Mouse (Mus musculus): ENCODE measurements around the gene Nt5dc2. TPM values are rescaled to one million over a fixed set of nuclear protein-coding genes. Genes with fewer than 3 reads are reported as not detected.

Nt5dc2 gene
- 569 and 606 TPM in 2 replicates for polyA plus RNA-seq (2014; fragmentation: Nextera tagmentation; extraction: Ambion mirVana)

DNA sequence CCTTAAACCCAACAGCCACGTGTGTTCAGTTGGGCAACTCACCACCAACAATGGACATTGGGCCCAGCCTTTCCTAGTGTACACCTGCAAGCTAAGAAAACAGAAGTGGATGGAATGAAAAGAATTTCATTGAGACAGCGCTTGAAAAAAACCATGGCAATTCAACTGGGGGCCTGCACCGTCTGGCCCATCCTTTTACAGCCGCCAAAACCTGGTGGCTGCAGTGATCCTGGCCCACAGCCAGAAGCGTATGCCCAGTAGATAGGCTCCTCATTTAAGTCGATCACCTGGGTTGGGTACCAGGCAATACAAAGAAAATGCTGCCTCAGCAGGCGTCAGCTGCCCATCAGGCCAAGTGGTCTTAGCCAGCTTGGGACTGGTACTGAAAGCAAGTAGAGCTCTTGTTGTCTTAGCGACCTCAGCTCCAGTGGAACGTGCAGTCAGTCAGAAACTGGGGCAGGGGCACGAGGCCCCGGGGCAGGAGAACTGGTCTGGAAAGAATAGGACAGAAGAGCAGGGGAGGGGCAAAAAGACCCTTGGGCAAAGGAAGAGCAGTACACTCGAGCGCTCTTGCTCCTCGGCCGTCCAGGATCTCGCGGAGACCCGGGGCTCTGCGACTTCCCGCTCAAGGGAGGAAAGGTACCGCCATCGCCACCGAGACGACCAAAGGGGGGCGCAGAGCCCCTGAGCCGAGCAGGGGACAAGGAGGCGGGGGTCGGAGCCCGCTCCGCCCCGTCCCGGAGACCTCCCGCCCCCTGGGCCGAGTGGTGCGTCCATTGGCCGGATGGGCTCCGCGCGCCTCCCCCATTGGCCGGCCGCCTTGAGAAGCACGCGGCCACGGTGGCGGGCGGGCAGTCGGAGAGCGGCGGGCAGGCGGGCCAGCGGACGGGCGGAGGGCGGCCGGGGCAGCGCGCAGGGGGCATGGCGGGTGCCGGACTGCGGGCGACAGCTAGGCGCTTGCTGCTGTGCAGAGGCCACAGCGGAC is at the start of gene Nt5dc2:
Nt5dc2 (plus strand) TSS at position 818 of the 985 bp plus-strand sequence.
- Histone ChIP-seq H3K9ac (ENCODE audit: low read length) (peak within 1 kb of the TSS; percentile 94), H3K9me3 (ENCODE audit: control insufficient read depth, low read length) (no peaks in the 10 kb centered on the region), H3K4me1 (ENCODE audit: control insufficient read depth, insufficient read depth, low read length) (peaks cover 18% of the 10 kb centered on the region), H3K27ac (replicated peaks; ENCODE audit: low read depth, low read length) (peak within 1 kb of the TSS; percentile 88), H3K27me3 (ENCODE audit: control insufficient read depth, insufficient read depth, low read length) (no peaks in the 10 kb centered on the region), H3K4me3 (ENCODE audit: low read depth, low read length) (peak within 1 kb of the TSS; percentile 91), H3K4me2 (ENCODE audit: low read depth, severe bottlenecking) (peak within 1 kb of the TSS; percentile 81), H3K36me3 (ENCODE audit: control insufficient read depth, insufficient read depth, low read length) (peaks cover 4% of the 10 kb centered on the region)
- DNase-seq (ENCODE audit: low spot score) (peak; percentile 96), ATAC-seq (ENCODE audit: insufficient number of reproducible peaks, low FRiP score, low TSS enrichment, low read depth) (peak; percentile 86)
- WGBS, result 6% methylated on average over 49 of the region's 63 CpGs

DNA sequence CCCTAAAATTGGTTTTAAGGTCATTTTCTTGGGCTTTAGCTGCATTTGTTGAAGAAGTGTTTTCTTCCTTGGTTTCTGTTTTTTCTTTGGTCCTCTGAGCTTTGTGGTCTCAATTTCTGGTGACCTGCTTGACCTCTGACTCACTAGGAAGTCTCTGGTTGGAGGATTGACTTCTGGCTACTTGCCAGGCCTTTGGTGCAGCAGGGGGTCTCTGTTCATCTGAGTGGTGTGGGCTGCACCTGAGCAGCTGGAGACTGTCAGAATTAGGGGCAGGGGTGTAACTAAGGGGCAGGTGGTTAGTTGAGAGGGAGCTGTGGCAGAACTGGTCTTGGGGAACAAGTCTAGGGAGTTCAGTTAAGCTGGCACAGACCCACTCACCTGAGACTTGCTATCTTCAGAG is 49.7 kb upstream of the Nt5dc2 start:
- Histone ChIP-seq H3K9ac (ENCODE audit: low read length) (no peak overlapping the region), H3K36me3 (ENCODE audit: control insufficient read depth, insufficient read depth, low read length) (peaks cover 15% of the 10 kb centered on the region), H3K27me3 (ENCODE audit: control insufficient read depth, insufficient read depth, low read length) (no peaks in the 10 kb centered on the region), H3K9me3 (ENCODE audit: control insufficient read depth, low read length) (no peaks in the 10 kb centered on the region), H3K4me3 (ENCODE audit: low read depth, low read length) (no peak overlapping the region), H3K4me2 (ENCODE audit: low read depth, severe bottlenecking) (no peak overlapping the region), H3K4me1 (ENCODE audit: control insufficient read depth, insufficient read depth, low read length) (no peaks in the 10 kb centered on the region), H3K27ac (replicated peaks; ENCODE audit: low read depth, low read length) (no peak overlapping the region)
- no peak for ATAC-seq (ENCODE audit: insufficient number of reproducible peaks, low FRiP score, low TSS enrichment, low read depth)
- no peak for DNase-seq (ENCODE audit: low spot score)

DNA sequence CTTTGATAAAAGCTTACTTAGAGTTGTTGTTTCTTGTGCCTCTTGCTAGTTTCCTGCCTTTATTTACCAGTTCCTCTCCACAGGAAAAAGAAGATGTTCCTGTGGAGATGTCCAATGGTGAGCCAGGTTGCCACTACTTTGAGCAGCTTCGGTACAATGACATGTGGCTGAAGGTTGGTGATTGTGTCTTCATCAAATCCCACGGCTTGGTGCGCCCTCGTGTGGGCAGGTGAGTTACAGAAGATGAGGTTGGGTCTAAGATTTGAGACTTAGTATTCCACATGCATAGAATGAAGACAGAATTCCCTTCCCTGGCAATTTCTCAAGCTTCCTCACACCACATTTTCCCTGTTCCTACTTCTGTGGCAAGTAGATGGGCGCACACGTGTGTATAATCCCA is 43.4 kb upstream of the Nt5dc2 start:
- no peak overlapping the region for H3K27ac ChIP-seq (replicated peaks; ENCODE audit: low read depth, low read length)
- 86% methylated on average over 6 of the region's 6 CpGs for WGBS
- no peak overlapping the region for H3K4me3 ChIP-seq (ENCODE audit: low read depth, low read length)
- peaks cover 18% of the 10 kb centered on the region for H3K36me3 ChIP-seq (ENCODE audit: control insufficient read depth, insufficient read depth, low read length)
- no peak overlapping the region for H3K4me2 ChIP-seq (ENCODE audit: low read depth, severe bottlenecking)
- H3K4me1 ChIP-seq (ENCODE audit: control insufficient read depth, insufficient read depth, low read length), result no peaks in the 10 kb centered on the region
- ATAC-seq (ENCODE audit: insufficient number of reproducible peaks, low FRiP score, low TSS enrichment, low read depth) (no peak), DNase-seq (ENCODE audit: low spot score) (no peak)
- no peaks in the 10 kb centered on the region for H3K9me3 ChIP-seq (ENCODE audit: control insufficient read depth, low read length)
- no peaks in the 10 kb centered on the region for H3K27me3 ChIP-seq (ENCODE audit: control insufficient read depth, insufficient read depth, low read length)
- H3K9ac ChIP-seq (ENCODE audit: low read length), result no peak overlapping the region

DNA sequence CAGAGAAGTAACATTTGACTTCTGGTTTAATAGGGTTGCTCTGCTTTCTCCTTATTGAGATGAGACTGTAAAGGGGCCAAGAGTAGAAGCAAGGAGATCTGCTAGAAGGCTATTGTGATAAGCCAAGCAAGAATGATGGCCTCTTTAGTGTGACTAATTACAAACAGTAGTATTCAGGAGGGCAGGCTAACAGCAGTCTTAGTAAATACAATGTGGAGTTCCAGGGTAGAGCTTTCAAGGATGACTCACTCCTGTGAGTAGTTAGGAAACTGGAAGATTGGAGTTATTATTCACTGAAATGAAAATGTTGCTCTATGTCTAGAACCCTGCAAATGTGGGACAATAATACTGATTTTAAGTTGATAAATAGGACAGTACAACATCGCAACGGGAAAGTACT is 42.3 kb upstream of the Nt5dc2 start:
- Histone ChIP-seq H3K27me3 (ENCODE audit: control insufficient read depth, insufficient read depth, low read length) (no peaks in the 10 kb centered on the region), H3K36me3 (ENCODE audit: control insufficient read depth, insufficient read depth, low read length) (peaks cover 14% of the 10 kb centered on the region)
- WGBS, result 96% methylated on average over 2 of the region's 2 CpGs

DNA sequence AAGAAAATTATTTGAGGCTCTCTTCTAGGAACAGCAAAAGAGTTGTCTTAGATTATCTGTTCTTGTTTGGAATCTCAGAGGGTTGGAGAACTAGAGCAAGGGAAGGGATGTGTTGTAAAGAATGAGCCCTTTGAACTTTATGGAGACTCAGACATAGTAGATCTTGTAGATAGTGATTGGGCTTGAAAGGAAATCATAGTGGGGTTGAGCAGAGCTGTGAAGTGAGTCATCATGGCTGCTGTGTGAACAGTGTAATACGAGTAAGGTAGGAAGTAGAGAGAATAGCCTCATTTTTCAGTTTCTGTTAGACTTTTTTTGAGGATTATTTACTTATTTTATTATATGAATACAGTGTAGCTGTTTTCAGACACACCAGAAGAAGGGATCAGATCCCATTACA is 40.9 kb upstream of the Nt5dc2 start:
- Histone ChIP-seq H3K4me3 (ENCODE audit: low read depth, low read length) (no peak overlapping the region), H3K36me3 (ENCODE audit: control insufficient read depth, insufficient read depth, low read length) (peaks cover 14% of the 10 kb centered on the region), H3K9me3 (ENCODE audit: control insufficient read depth, low read length) (no peaks in the 10 kb centered on the region), H3K27ac (replicated peaks; ENCODE audit: low read depth, low read length) (no peak overlapping the region), H3K4me1 (ENCODE audit: control insufficient read depth, insufficient read depth, low read length) (no peaks in the 10 kb centered on the region), H3K4me2 (ENCODE audit: low read depth, severe bottlenecking) (no peak overlapping the region), H3K27me3 (ENCODE audit: control insufficient read depth, insufficient read depth, low read length) (no peaks in the 10 kb centered on the region), H3K9ac (ENCODE audit: low read length) (no peak overlapping the region)
- WGBS, result 85% methylated on average over 1 of the region's 1 CpGs
- no peak for DNase-seq (ENCODE audit: low spot score)
- ATAC-seq (ENCODE audit: insufficient number of reproducible peaks, low FRiP score, low TSS enrichment, low read depth), result no peak

More for the DNA sequence above, 42.3 kb upstream of the Nt5dc2 start:
- Histone ChIP-seq H3K4me2 (ENCODE audit: low read depth, severe bottlenecking) (no peak overlapping the region), H3K9me3 (ENCODE audit: control insufficient read depth, low read length) (no peaks in the 10 kb centered on the region), H3K4me3 (ENCODE audit: low read depth, low read length) (no peak overlapping the region), H3K9ac (ENCODE audit: low read length) (no peak overlapping the region), H3K4me1 (ENCODE audit: control insufficient read depth, insufficient read depth, low read length) (no peaks in the 10 kb centered on the region), H3K27ac (replicated peaks; ENCODE audit: low read depth, low read length) (no peak overlapping the region)
- ATAC-seq (ENCODE audit: insufficient number of reproducible peaks, low FRiP score, low TSS enrichment, low read depth), result no peak
- DNase-seq (ENCODE audit: low spot score), result no peak

DNA sequence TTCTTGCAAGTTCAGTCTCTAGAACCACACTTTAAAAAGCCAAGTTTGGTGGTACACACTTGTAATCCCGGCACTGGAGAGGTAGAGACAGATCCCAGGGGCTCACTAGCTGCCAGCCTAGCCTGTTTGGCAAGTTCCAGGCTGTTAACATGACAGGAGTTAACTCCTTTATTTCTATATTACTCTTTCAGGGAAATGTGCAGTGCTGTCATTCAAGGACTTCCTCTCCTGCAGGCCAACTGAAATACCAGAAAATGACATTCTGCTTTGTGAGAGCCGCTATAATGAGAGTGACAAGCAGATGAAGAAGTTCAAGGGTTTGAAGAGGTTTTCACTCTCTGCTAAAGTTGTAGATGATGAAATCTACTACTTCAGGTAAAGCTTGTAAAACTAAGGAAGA is 25.7 kb upstream of the Nt5dc2 start:
- Histone ChIP-seq H3K9ac (ENCODE audit: low read length) (no peak overlapping the region), H3K4me3 (ENCODE audit: low read depth, low read length) (no peak overlapping the region), H3K9me3 (ENCODE audit: control insufficient read depth, low read length) (no peaks in the 10 kb centered on the region), H3K4me2 (ENCODE audit: low read depth, severe bottlenecking) (no peak overlapping the region), H3K27ac (replicated peaks; ENCODE audit: low read depth, low read length) (no peak overlapping the region), H3K4me1 (ENCODE audit: control insufficient read depth, insufficient read depth, low read length) (no peaks in the 10 kb centered on the region), H3K36me3 (ENCODE audit: control insufficient read depth, insufficient read depth, low read length) (peaks cover 9% of the 10 kb centered on the region), H3K27me3 (ENCODE audit: control insufficient read depth, insufficient read depth, low read length) (no peaks in the 10 kb centered on the region)
- 94% methylated on average over 2 of the region's 2 CpGs for WGBS
- no peak for ATAC-seq (ENCODE audit: insufficient number of reproducible peaks, low FRiP score, low TSS enrichment, low read depth)
- DNase-seq (ENCODE audit: low spot score), result no peak

DNA sequence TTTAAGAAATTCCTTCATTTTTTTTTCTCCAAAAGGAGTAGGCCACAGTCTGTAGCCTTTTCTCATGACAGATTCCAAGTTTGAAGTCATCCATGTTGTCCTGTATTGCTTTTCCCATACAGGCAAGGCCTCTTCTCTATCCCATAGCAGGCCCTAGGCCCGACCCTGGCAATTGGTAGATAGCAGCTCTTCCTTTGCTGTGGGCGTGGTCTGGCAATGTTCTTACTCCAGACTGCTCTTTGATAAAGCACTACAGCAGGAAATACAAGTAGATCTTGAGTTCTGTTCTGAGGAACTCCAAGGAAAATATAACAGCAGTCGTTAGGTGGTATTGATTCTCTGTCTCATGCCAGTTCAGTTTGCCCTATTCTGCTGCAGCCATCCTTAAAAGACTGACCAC is 20.2 kb upstream of the Nt5dc2 start:
- H3K9ac ChIP-seq (ENCODE audit: low read length), result no peak overlapping the region
- no peak overlapping the region for H3K27ac ChIP-seq (replicated peaks; ENCODE audit: low read depth, low read length)
- H3K4me3 ChIP-seq (ENCODE audit: low read depth, low read length), result no peak overlapping the region
- no peaks in the 10 kb centered on the region for H3K9me3 ChIP-seq (ENCODE audit: control insufficient read depth, low read length)
- no peaks in the 10 kb centered on the region for H3K4me1 ChIP-seq (ENCODE audit: control insufficient read depth, insufficient read depth, low read length)
- H3K4me2 ChIP-seq (ENCODE audit: low read depth, severe bottlenecking), result no peak overlapping the region
- WGBS, result 84% methylated on average over 3 of the region's 3 CpGs
- no peaks in the 10 kb centered on the region for H3K27me3 ChIP-seq (ENCODE audit: control insufficient read depth, insufficient read depth, low read length)
- no peak for DNase-seq (ENCODE audit: low spot score)
- peaks cover 17% of the 10 kb centered on the region for H3K36me3 ChIP-seq (ENCODE audit: control insufficient read depth, insufficient read depth, low read length)
- ATAC-seq (ENCODE audit: insufficient number of reproducible peaks, low FRiP score, low TSS enrichment, low read depth), result no peak

DNA sequence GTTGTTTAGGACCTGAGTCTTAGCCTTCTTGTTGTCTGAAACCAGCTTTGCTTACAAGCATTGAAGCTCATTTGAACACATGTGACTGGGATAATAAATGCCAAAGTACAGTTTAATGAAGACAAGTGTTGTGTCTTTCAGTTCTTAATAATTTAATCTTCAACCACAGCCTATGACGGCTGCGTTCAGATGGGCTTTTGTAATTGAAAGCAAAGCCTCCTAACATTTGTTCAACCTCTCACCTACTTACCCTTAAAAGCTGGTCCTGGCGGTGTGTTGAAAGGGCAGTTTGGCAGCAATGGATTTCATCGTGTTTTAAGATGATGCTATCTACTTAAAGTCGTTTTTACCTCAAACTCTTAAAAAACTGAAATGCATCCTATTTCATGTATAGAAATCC is 18.7 kb upstream of the Nt5dc2 start:
- no peak for DNase-seq (ENCODE audit: low spot score)
- no peaks in the 10 kb centered on the region for H3K9me3 ChIP-seq (ENCODE audit: control insufficient read depth, low read length)
- H3K27me3 ChIP-seq (ENCODE audit: control insufficient read depth, insufficient read depth, low read length), result no peaks in the 10 kb centered on the region
- H3K27ac ChIP-seq (replicated peaks; ENCODE audit: low read depth, low read length), result no peak overlapping the region
- no peak overlapping the region for H3K4me3 ChIP-seq (ENCODE audit: low read depth, low read length)
- no peak overlapping the region for H3K9ac ChIP-seq (ENCODE audit: low read length)
- no peak for ATAC-seq (ENCODE audit: insufficient number of reproducible peaks, low FRiP score, low TSS enrichment, low read depth)
- peaks cover 21% of the 10 kb centered on the region for H3K36me3 ChIP-seq (ENCODE audit: control insufficient read depth, insufficient read depth, low read length)
- H3K4me1 ChIP-seq (ENCODE audit: control insufficient read depth, insufficient read depth, low read length), result no peaks in the 10 kb centered on the region
- WGBS, result 88% methylated on average over 5 of the region's 5 CpGs
- H3K4me2 ChIP-seq (ENCODE audit: low read depth, severe bottlenecking), result no peak overlapping the region

Measured in limb, embryonic 11.5 days (tissue).